Mouse (Mus musculus) ES-Bruce4 (cell line): ENCODE data around the gene Pclaf.

ENCODE experiments used
- CTCF ChIP-seq: IDR thresholded peaks from one replicate; pipeline ENCODE4 v1.8.1; 2011; ENCODE audit warnings: low read depth, low read length
- EP300 ChIP-seq: IDR thresholded peaks from 2 replicates; pipeline ENCODE4 v1.6.1; 2011; ENCODE audit warnings: low read depth, low read length; ENCODE audit not compliant: insufficient read depth
- POLR2A ChIP-seq: IDR thresholded peaks from one replicate; pipeline ENCODE4 v1.8.1; 2011; ENCODE audit warnings: low read length; ENCODE audit not compliant: insufficient read depth

DNA sequence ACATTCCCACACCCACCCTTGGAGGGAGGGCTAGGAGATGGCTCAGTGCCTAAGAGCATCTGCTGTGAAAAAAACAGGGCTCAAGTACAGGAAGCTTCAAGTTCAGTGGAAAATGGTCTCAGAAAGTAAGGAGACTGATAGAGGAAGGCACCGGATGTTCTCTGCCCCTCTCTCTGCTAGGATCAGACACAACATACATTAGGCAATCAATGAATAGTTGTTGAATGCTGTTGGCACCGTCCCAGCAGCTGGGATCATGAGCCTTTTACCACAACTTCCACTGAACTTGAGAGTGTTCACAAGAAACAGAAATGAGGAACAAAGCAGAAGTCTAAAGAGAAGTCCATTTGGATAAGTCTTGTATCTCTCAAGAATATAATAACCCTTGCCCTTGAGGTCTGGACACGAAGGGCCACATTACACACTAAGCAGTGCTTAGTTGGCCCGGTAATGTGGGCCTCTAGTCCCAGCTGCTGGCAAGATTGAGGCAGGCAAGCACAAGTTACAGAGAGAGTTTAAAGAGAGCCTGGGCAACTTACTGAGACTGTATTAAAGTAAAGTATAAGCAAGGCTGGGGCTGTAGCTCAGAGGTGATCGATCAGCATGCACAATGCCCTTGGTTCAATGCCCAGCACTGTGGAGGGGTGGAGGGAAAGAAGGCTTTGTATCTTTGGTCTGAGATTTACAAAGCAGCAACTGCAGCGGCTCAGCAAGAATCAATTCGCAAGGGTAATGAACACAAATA lies 45.4 kb upstream of the Pclaf start:
- TF ChIP-seq EP300 = no peak
- no peak for TF ChIP-seq CTCF
- no peak for TF ChIP-seq POLR2A
